Mouse (Mus musculus) megakaryocyte, adult 5-6 weeks (primary cell): ENCODE measurements around the gene Mad2l1bp. TPM values are rescaled to one million over a fixed set of nuclear protein-coding genes. Genes with fewer than 3 reads are reported as not detected.

Experiments used
- ATAC-seq: 2 replicates; pipeline ENCODE4 v1.8.0; 2016; ENCODE audit warnings: mild to moderate bottlenecking, inconsistent platforms; ENCODE audit not compliant: poor library complexity, severe bottlenecking
- total RNA-seq, 2 experiments: library from RNA; stranded (forward) in 1 of 2; stranded (reverse) in 1 of 2; fragments of 153-499, 151-499 nt in 1 of 2; fragments of 221-1000, 200-1000 nt in 1 of 2; gene quantifications; 2 replicates each; pipeline versions ENCODE4 v1.2.3 to v1.2.4; 2015 to 2017

Mad2l1bp gene
- total RNA-seq (2015) (20.5 and 20.6 TPM in 2 replicates), total RNA-seq (2017) (9.5 and 9.9 TPM in 2 replicates)

- peak; percentile 99 for ATAC-seq
Observed at GRCm38 (mm10) chr17:46152847-46153782, at the start of gene Mad2l1bp. TSS of gene Mad2l1bp (minus strand) at chr17:46153553.

- ATAC-seq, result peak; percentile 34
Observed at GRCm38 (mm10) chr17:46203078-46203477, 49.7 kb upstream of the Mad2l1bp start.

GRCm38 (mm10) chr17:46202421-46203071 lies 49.2 kb upstream of the Mad2l1bp start, which contains the start of the genes Polh and Xpo5:
TSS of gene Polh (minus strand) at chr17:46202645.
TSS of gene Xpo5 (plus strand) at chr17:46202782.
- peak; percentile 87 for ATAC-seq

- ATAC-seq, result no peak
Observed at GRCm38 (mm10) chr17:46201151-46201550, 47.8 kb upstream of the Mad2l1bp start.

GRCm38 (mm10) chr17:46188829-46189228 lies 35.5 kb upstream of the Mad2l1bp start:
- ATAC-seq, result no peak

- ATAC-seq, result no peak
Observed at GRCm38 (mm10) chr17:46182273-46182672, 28.9 kb upstream of the Mad2l1bp start.

- ATAC-seq, result peak; percentile 63; the same call in 1 of the 2 replicates
Observed at GRCm38 (mm10) chr17:46170538-46170937, 17.2 kb upstream of the Mad2l1bp start.

GRCm38 (mm10) chr17:46168768-46169167 lies 15.4 kb upstream of the Mad2l1bp start:
- ATAC-seq, result no peak

GRCm38 (mm10) chr17:46168318-46168717 lies 15.0 kb upstream of the Mad2l1bp start:
- 0 out of 2 replicates have a peak, but pooled peaks have one; percentile 6 for ATAC-seq

- ATAC-seq, result no peak
Observed at GRCm38 (mm10) chr17:46167014-46167413, 13.7 kb upstream of the Mad2l1bp start.

GRCm38 (mm10) chr17:46166270-46166669 lies 12.9 kb upstream of the Mad2l1bp start:
- no peak for ATAC-seq

GRCm38 (mm10) chr17:46165460-46165859 lies 12.1 kb upstream of the Mad2l1bp start:
- no peak for ATAC-seq

GRCm38 (mm10) chr17:46164791-46165190 lies 11.4 kb upstream of the Mad2l1bp start:
- ATAC-seq, result no peak

- no peak for ATAC-seq
Observed at GRCm38 (mm10) chr17:46164301-46164700, 10.9 kb upstream of the Mad2l1bp start.

GRCm38 (mm10) chr17:46162951-46163421 lies 9.6 kb upstream of the Mad2l1bp start:
- peak; percentile 11 for ATAC-seq

- ATAC-seq, result no peak
Observed at GRCm38 (mm10) chr17:46162551-46162950, 9.2 kb upstream of the Mad2l1bp start.

GRCm38 (mm10) chr17:46161710-46162109 lies 8.4 kb upstream of the Mad2l1bp start:
- no peak for ATAC-seq

- no peak; the same call in 1 of the 2 replicates for ATAC-seq
Observed at GRCm38 (mm10) chr17:46161179-46161578, 7.8 kb upstream of the Mad2l1bp start.

- peak; percentile 88 for ATAC-seq
Observed at GRCm38 (mm10) chr17:46160686-46161085, 7.3 kb upstream of the Mad2l1bp start, which contains the start of gene Gtpbp2. TSS of gene Gtpbp2 (plus strand) at chr17:46161032.

GRCm38 (mm10) chr17:46160090-46160662 lies 6.8 kb upstream of the Mad2l1bp start:
- peak; percentile 62 for ATAC-seq

GRCm38 (mm10) chr17:46159236-46159635 lies 5.9 kb upstream of the Mad2l1bp start:
- ATAC-seq, result no peak
